ENCODE assay signal across 9 mouse cellular contexts in genomic region chr5:115098195-115098594, GRCm38 (mm10). TPM values are rescaled to one million over a fixed set of nuclear protein-coding genes. Genes with fewer than 3 reads are reported as not detected.
A peak's percentile ranks its signal among the peaks of the same experiment; 100 is the strongest.
DNase-seq lines count a peak whose midpoint lies in the region; ATAC-seq and TF ChIP-seq lines count a peak whose summit lies in the region.
"Had no signal": no experiment of that assay in that cellular context is flagged by ENCODE, and none has a peak within 500 bp of the region (broad histone marks: within the 10 kb centered on the region; RNA-seq: fewer than 3 reads in every experiment).

TSS of gene Gm10401 (minus strand) at chr5:115098295.

- WGBS in heart, embryonic 14.5 days, result 89% methylated on average over 8 of the region's 8 CpGs
- 94% methylated on average over 8 of the region's 8 CpGs for WGBS in embryonic facial prominence, embryonic 10.5 days
- WGBS in hindbrain, embryonic 13.5 days, result 97% methylated on average over 8 of the region's 8 CpGs
- WGBS in liver, postnatal 0 days (ENCODE audit: insufficient replicate concordance), result 93% methylated on average over 8 of the region's 8 CpGs

- no peak for TF ChIP-seq CTCF in liver, postnatal 0 days (IDR thresholded peaks at IDR 0.05; ENCODE audit: low read depth)

- ATAC-seq in heart, embryonic 14.5 days (ENCODE audit: insufficient number of reproducible peaks, insufficient read depth, low FRiP score, low read depth), result no peak
- no peak for ATAC-seq in hindbrain, embryonic 13.5 days (ENCODE audit: low FRiP score)
- ATAC-seq in liver, postnatal 0 days, result no peak

- no peak within 1 kb of the TSS for H3K9ac ChIP-seq in heart, embryonic 14.5 days (ENCODE audit: low read length)
- H3K9ac ChIP-seq in hindbrain, embryonic 13.5 days, result no peak within 1 kb of the TSS
- H3K9ac ChIP-seq in liver, postnatal 0 days (replicated peaks), result no peak within 1 kb of the TSS

- H3K27me3 ChIP-seq in heart, embryonic 14.5 days (ENCODE audit: control insufficient read depth, insufficient read depth, low read length), result no peaks in the 10 kb centered on the region
- no peaks in the 10 kb centered on the region for H3K27me3 ChIP-seq in embryonic facial prominence, embryonic 10.5 days (replicated peaks; ENCODE audit: low read depth, poor library complexity, severe bottlenecking)
- H3K27me3 ChIP-seq in hindbrain, embryonic 13.5 days, result no peaks in the 10 kb centered on the region
- H3K27me3 ChIP-seq in liver, postnatal 0 days (ENCODE audit: insufficient read depth, low read length), result no peaks in the 10 kb centered on the region

- H3K4me1 ChIP-seq in heart, embryonic 14.5 days (ENCODE audit: control insufficient read depth in 2 of 2, insufficient read depth in 2 of 2, low read length in 2 of 2), result peaks cover 0 to 8% of the 10 kb centered on the region in 2 experiments; a peak in 3 of 4 replicates
- H3K4me1 ChIP-seq in embryonic facial prominence, embryonic 10.5 days, result no peaks in the 10 kb centered on the region
- no peaks in the 10 kb centered on the region for H3K4me1 ChIP-seq in hindbrain, embryonic 13.5 days (replicated peaks)
- peaks cover 13% of the 10 kb centered on the region for H3K4me1 ChIP-seq in liver, postnatal 0 days (ENCODE audit: insufficient read depth)

- H3K36me3 ChIP-seq in heart, embryonic 14.5 days (ENCODE audit: control insufficient read depth, insufficient read depth, low read length), result peaks cover 74% of the 10 kb centered on the region
- peaks cover 95% of the 10 kb centered on the region for H3K36me3 ChIP-seq in embryonic facial prominence, embryonic 10.5 days (replicated peaks)
- H3K36me3 ChIP-seq in hindbrain, embryonic 13.5 days, result peaks cover 76% of the 10 kb centered on the region
- H3K36me3 ChIP-seq in liver, postnatal 0 days (replicated peaks; ENCODE audit: insufficient read depth, low read length), result peaks cover 55% of the 10 kb centered on the region

- DNase-seq in heart, adult 11 months, result no peak
- DNase-seq in embryonic facial prominence, embryonic 10.5 days (ENCODE audit: low spot score), result no peak
- DNase-seq in liver, postnatal 0 days, result no peak
- DNase-seq in left cerebral cortex, adult 11 months (ENCODE audit: low spot score), result no peak
- DNase-seq in layer of hippocampus, adult 9-11 months, result no peak
- no peak for DNase-seq in yolk sac, embryonic 10.5 days (ENCODE audit: low spot score)
- DNase-seq: heart, adult 2 months had no signal

- no peak within 1 kb of the TSS for H3K4me3 ChIP-seq in heart, embryonic 14.5 days (ENCODE audit: control insufficient read depth in 1 of 2, insufficient read depth in 1 of 2, low read depth in 1 of 2, low read length in 2 of 2)
- H3K4me3 ChIP-seq in embryonic facial prominence, embryonic 10.5 days, result no peak within 1 kb of the TSS
- no peak within 1 kb of the TSS for H3K4me3 ChIP-seq in hindbrain, embryonic 13.5 days
- H3K4me3 ChIP-seq in liver, postnatal 0 days (ENCODE audit: low read depth, low read length), result no peak within 1 kb of the TSS
- H3K4me3 ChIP-seq: heart, adult 2 months had no signal

- TF ChIP-seq EP300 in liver, postnatal 0 days (IDR thresholded peaks at IDR 0.05; ENCODE audit: low read depth), result no peak

- no peak within 1 kb of the TSS for H3K27ac ChIP-seq in heart, embryonic 14.5 days (replicated peaks in 1 of 2; ENCODE audit: control insufficient read depth in 1 of 2, insufficient read depth in 1 of 2, low read depth in 2 of 2, low read length in 2 of 2)
- H3K27ac ChIP-seq in embryonic facial prominence, embryonic 10.5 days (replicated peaks), result peak within 1 kb of the TSS; percentile 14; the same call in 1 of the 2 replicates
- no peak within 1 kb of the TSS for H3K27ac ChIP-seq in hindbrain, embryonic 13.5 days
- H3K27ac ChIP-seq in liver, postnatal 0 days (ENCODE audit: low read depth), result peak within 1 kb of the TSS; percentile 75
- H3K27ac ChIP-seq: heart, adult 2 months had no signal

- no peaks in the 10 kb centered on the region for H3K9me3 ChIP-seq in heart, embryonic 14.5 days (ENCODE audit: control insufficient read depth, low read length)
- no peaks in the 10 kb centered on the region for H3K9me3 ChIP-seq in embryonic facial prominence, embryonic 10.5 days
- H3K9me3 ChIP-seq in hindbrain, embryonic 13.5 days, result no peaks in the 10 kb centered on the region
- H3K9me3 ChIP-seq in liver, postnatal 0 days (ENCODE audit: low read length), result no peaks in the 10 kb centered on the region

- H3K4me2 ChIP-seq in heart, embryonic 14.5 days (ENCODE audit: low read length), result no peak within 1 kb of the TSS
- H3K4me2 ChIP-seq in hindbrain, embryonic 13.5 days, result no peak within 1 kb of the TSS
- H3K4me2 ChIP-seq in liver, postnatal 0 days (ENCODE audit: low read depth, low read length), result no peak within 1 kb of the TSS

RNA-seq across cellular contexts. Expression of gene Gm10401, which starts in this region (rescaled TPM):
- polyA plus RNA-seq in heart, embryonic 14.5 days (2014; fragmentation: Nextera tagmentation; extraction: Ambion mirVana), result 20.6 and 31.5 TPM in 2 replicates
- polyA plus RNA-seq in embryonic facial prominence, embryonic 10.5 days (2016; fragmentation: Nextera tagmentation; extraction: Ambion mirVana), result 20.8 and 25.5 TPM in 2 replicates
- 42.7 and 44.4 TPM in 2 replicates for polyA plus RNA-seq in hindbrain, embryonic 13.5 days (2015; fragmentation: Nextera tagmentation; extraction: Ambion mirVana)
- polyA plus RNA-seq in liver, postnatal 0 days (2015; fragmentation: Nextera tagmentation; extraction: Ambion mirVana), result 6.0 and 6.6 TPM in 2 replicates
- polyA plus RNA-seq: heart, adult 2 months had no signal

Comparison
In these comparisons a context has a peak if more than half of its experiments do, and no peak if none do; other contexts are left out.
1. H3K27ac ChIP-seq: peak in embryonic facial prominence, embryonic 10.5 days (single experiment) and liver, postnatal 0 days (single experiment); none in heart, embryonic 14.5 days (0 of 2) and hindbrain, embryonic 13.5 days (single experiment).